Mouse (Mus musculus) heart, postnatal 0 days (tissue): Measurements from ENCODE around the gene Igsf9. TPM values are rescaled to one million over a fixed set of nuclear protein-coding genes. Genes with fewer than 3 reads are reported as not detected.

Experiments used
- ATAC-seq: fragments of 200-750 bp; cut with Nextera tagmentation; 2 replicates; pipeline ENCODE4 v1.8.0; 2017; ENCODE audit warnings: low read depth, moderate number of reproducible peaks, moderate library complexity; ENCODE audit not compliant: insufficient read depth
- DNase-seq: peaks from one replicate; pipeline ENCODE4 v3.0.0-alpha.2; 2016; ENCODE audit warnings: low spot score
- H3K27ac ChIP-seq: fragments of 300-500 bp; sonication (generic); 2 replicates; pipeline ENCODE4 v1.5.1; 2014; ENCODE audit warnings: low read depth, mild to moderate bottlenecking
- H3K27me3 ChIP-seq: fragments of 300-500 bp; sonication (generic); 2 replicates; pipeline ENCODE4 v1.6.1; 2014; ENCODE audit warnings: low read length, mixed read lengths; ENCODE audit not compliant: control insufficient read depth, insufficient read depth
- H3K36me3 ChIP-seq: fragments of 300-500 bp; sonication (generic); replicated peaks from 2 replicates; pipeline ENCODE4 v1.6.1; 2014; ENCODE audit warnings: low read length, mixed read lengths; ENCODE audit not compliant: control insufficient read depth, insufficient read depth
- H3K4me1 ChIP-seq: fragments of 300-500 bp; sonication (generic); 2 replicates; pipeline ENCODE4 v1.6.1; 2014; ENCODE audit warnings: antibody characterized with exemption; ENCODE audit not compliant: control insufficient read depth, insufficient read depth
- H3K4me2 ChIP-seq: fragments of 300-500 bp; sonication (generic); 2 replicates; pipeline ENCODE4 v1.6.1; 2014; ENCODE audit warnings: low read depth, mild to moderate bottlenecking, low read length, moderate library complexity
- H3K4me3 ChIP-seq: fragments of 300-500 bp; sonication (generic); 2 replicates; pipeline ENCODE4 v1.5.1; 2014; ENCODE audit warnings: low read depth, low read length
- H3K9ac ChIP-seq: fragments of 300-500 bp; sonication (generic); replicated peaks from 2 replicates; pipeline ENCODE4 v1.6.1; 2014; ENCODE audit warnings: low read depth, low read length, mixed read lengths
- H3K9me3 ChIP-seq: fragments of 300-500 bp; sonication (generic); replicated peaks from 2 replicates; pipeline ENCODE4 v1.6.1; 2016; ENCODE audit warnings: low read length; ENCODE audit not compliant: control insufficient read depth
- CTCF ChIP-seq: IDR thresholded peaks from 2 replicates; pipeline ENCODE4 v1.5.1; 2016; ENCODE audit warnings: antibody characterized with exemption, control low read depth, low read depth
- EP300 ChIP-seq: IDR thresholded peaks from 2 replicates; pipeline ENCODE4 v1.6.1; 2016; ENCODE audit warnings: antibody characterized with exemption, low read depth
- WGBS: fragments of 180-500 bp; shearing (Covaris S2); extraction: QIAGEN DNeasy Blood & Tissue Kit; methylation state at CpG from one replicate; pipeline ENCODE4 v1.1.7; 2014; 5-methylcytosine and 5-hydroxymethylcytosine counted together
- polyA plus RNA-seq: library from polyadenylated mRNA; unstranded; fragments of >200 nt; fragmentation: Nextera tagmentation; extraction: Ambion mirVana; gene quantifications from 2 replicates; pipeline ENCODE4 v1.2.1, GENCODE M21; 2015
- total RNA-seq: library from RNA; depleted of rRNA; stranded (reverse); fragments of >200 nt; gene quantifications from 2 replicates; pipeline ENCODE4 v1.2.3, GENCODE M21; 2014; ENCODE audit warnings: low replicate concordance

Gene Igsf9
- total and polyA plus RNA-seq, 2 experiments from 2014 or later, result 0.78 to 3.2 TPM

GRCm38 (mm10) chr1:172490261-172490661 lies 8.7 kb downstream of the Igsf9 start:
- ATAC-seq (peak; percentile 64), DNase-seq (peak; percentile 36)
- Histone ChIP-seq H3K36me3 (no peaks in the 10 kb centered on the region), H3K9ac (no peak overlapping the region; the same call in 1 of the 2 replicates), H3K27ac (no peak overlapping the region), H3K4me1 (no peaks in the 10 kb centered on the region; the same call in 1 of the 2 replicates), H3K9me3 (no peaks in the 10 kb centered on the region), H3K27me3 (peaks cover 8% of the 10 kb centered on the region; the same call in 1 of the 2 replicates), H3K4me2 (peak overlapping the region; percentile 68), H3K4me3 (peak overlapping the region; percentile 39)
- WGBS, result 3% methylated on average over 10 of the region's 10 CpGs
- TF ChIP-seq EP300, result no peak
- peak; percentile 96 for TF ChIP-seq CTCF

GRCm38 (mm10) chr1:172492047-172492446 lies 10.5 kb downstream of the Igsf9 start:
- no peaks in the 10 kb centered on the region for H3K9me3 ChIP-seq
- TF ChIP-seq CTCF, result no peak
- no peak for TF ChIP-seq EP300
- H3K27ac ChIP-seq, result no peak overlapping the region
- DNase-seq, result no peak
- no peaks in the 10 kb centered on the region for H3K36me3 ChIP-seq
- ATAC-seq, result no peak
- H3K4me1 ChIP-seq, result no peaks in the 10 kb centered on the region; the same call in 1 of the 2 replicates
- no peak overlapping the region for H3K9ac ChIP-seq
- no peak overlapping the region for H3K4me2 ChIP-seq
- WGBS, result 77% methylated on average over 8 of the region's 8 CpGs
- peaks cover 5% of the 10 kb centered on the region; the same call in 1 of the 2 replicates for H3K27me3 ChIP-seq
- H3K4me3 ChIP-seq, result no peak overlapping the region

GRCm38 (mm10) chr1:172493516-172493915 lies 11.9 kb downstream of the Igsf9 start:
- WGBS, result 42% methylated on average over 6 of the region's 6 CpGs
- no peaks in the 10 kb centered on the region; the same call in 1 of the 2 replicates for H3K4me1 ChIP-seq
- H3K36me3 ChIP-seq, result no peaks in the 10 kb centered on the region
- no peak overlapping the region for H3K4me3 ChIP-seq
- no peak overlapping the region for H3K27ac ChIP-seq
- H3K27me3 ChIP-seq, result peaks cover 5% of the 10 kb centered on the region; the same call in 1 of the 2 replicates
- ATAC-seq (no peak), DNase-seq (no peak)
- TF ChIP-seq CTCF, result no peak
- no peak for TF ChIP-seq EP300
- H3K9ac ChIP-seq, result no peak overlapping the region
- H3K4me2 ChIP-seq, result no peak overlapping the region
- H3K9me3 ChIP-seq, result no peaks in the 10 kb centered on the region

- no peak for TF ChIP-seq EP300
- no peak for TF ChIP-seq CTCF
- Histone ChIP-seq H3K9ac (no peak overlapping the region), H3K27me3 (no peaks in the 10 kb centered on the region), H3K36me3 (no peaks in the 10 kb centered on the region), H3K4me2 (no peak overlapping the region), H3K4me1 (peaks cover 6% of the 10 kb centered on the region; the same call in 1 of the 2 replicates), H3K4me3 (no peak overlapping the region), H3K9me3 (no peaks in the 10 kb centered on the region), H3K27ac (no peak overlapping the region)
- ATAC-seq (no peak), DNase-seq (no peak)
- 73% methylated on average over 17 of the region's 17 CpGs for WGBS
Measured at GRCm38 (mm10) chr1:172496030-172496429, 14.4 kb downstream of the Igsf9 start.

- ATAC-seq (no peak), DNase-seq (no peak)
- H3K4me1 ChIP-seq, result peaks cover 15% of the 10 kb centered on the region
- H3K9me3 ChIP-seq, result no peaks in the 10 kb centered on the region
- H3K27me3 ChIP-seq, result no peaks in the 10 kb centered on the region
- TF ChIP-seq CTCF, result no peak
- no peak for TF ChIP-seq EP300
- H3K36me3 ChIP-seq, result no peaks in the 10 kb centered on the region
- no peak overlapping the region for H3K9ac ChIP-seq
- no peak overlapping the region for H3K4me2 ChIP-seq
- H3K4me3 ChIP-seq, result no peak overlapping the region
- 70% methylated on average over 10 of the region's 10 CpGs for WGBS
- no peak overlapping the region for H3K27ac ChIP-seq
Measured at GRCm38 (mm10) chr1:172497428-172497827, 15.8 kb downstream of the Igsf9 start.
